Mouse (Mus musculus): Measurements from ENCODE around the gene Cd59b.

GRCm38 (mm10) chr2:104098529-104099230 is 29.0 kb downstream of the Cd59b start:
- TF ChIP-seq POLR2A (IDR thresholded peaks at IDR 0.05; ENCODE audit: insufficient read depth, low read length) (no peak), CTCF (IDR thresholded peaks at IDR 0.05; ENCODE audit: low read depth, low read length) (no peak)
